Mouse (Mus musculus): ENCODE measurements around the gene Lipf.

Lipf gene

DNA sequence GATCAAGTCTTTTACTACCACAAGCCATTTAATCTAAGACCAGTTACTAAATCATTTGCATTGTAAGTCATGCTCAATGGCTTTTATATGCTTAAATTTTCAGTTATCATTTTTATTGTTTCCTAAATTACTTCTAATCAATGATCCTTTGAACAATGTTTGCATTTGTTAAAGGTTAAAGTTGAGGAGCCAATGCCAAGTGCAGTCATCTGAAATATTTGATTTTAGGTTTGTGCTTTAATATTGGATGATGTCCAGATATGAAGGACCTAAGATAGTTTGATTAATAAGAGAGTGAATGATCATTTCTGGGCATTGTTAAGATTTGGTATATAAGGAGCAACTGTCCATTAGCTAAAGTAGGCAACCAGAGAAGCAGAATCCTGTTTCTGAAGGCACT is at the start of gene Lipf:
Gene Lipf (plus strand): TSS at position 301 of the 400 bp plus-strand sequence.
- no peak for DNase-seq

DNA sequence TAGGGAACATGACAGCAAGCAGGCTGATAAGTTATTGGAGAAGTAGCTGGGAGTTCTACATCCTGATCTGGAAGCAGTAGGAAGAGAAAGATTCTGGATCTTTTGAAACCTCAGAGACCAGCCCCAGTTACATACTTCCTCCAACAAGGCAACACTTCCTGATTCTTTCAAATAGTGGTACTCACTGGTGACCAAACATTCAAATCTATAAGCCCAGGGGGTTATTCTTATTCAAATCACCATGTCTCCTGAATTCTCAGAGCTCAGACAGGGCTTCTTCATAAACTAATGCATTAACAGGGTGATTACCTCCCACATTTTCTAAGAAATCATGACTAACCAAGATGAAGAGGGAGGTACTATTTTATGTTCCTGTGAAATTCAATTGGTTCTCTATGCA is 36.9 kb upstream of the Lipf start:
- no peak for DNase-seq

DNA sequence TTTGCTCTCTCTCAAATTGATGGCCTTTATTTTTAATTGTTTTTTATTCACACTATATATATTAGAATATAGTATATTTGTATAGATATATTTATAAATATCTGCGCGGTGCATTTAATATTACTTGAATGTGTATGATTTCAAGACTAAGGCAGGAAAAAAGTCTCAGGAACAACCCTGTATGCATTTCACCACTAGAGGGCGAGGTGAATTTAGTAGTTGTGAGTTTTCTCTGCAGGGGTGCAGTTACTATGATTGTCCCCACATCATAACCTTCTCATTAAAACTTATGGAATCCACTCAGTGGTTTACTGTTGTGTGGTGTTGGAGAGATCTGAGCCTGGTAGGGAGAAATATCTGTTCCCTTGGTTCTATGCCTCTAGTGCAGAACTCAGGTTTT is 18.0 kb downstream of the Lipf start:
- no peak for DNase-seq

DNA sequence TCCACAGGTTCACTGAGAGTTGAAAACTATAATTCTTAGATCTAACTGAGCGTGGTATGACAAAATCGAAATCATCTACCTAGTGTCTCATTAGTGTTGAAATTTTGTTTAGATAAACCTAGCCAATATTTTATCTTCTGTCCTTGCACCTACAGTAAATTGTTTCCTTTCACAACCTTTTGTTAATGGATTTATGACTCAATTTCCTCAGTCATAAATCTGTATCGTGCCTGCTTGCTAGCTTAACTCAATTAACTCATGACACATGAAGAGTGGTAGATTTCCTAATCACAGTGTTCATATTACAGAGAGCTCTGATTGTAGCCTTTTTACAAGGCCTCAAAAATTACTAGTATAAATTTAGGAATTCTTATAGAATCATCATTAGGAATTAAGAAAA is 22.1 kb downstream of the Lipf start:
- no peak for DNase-seq

DNA sequence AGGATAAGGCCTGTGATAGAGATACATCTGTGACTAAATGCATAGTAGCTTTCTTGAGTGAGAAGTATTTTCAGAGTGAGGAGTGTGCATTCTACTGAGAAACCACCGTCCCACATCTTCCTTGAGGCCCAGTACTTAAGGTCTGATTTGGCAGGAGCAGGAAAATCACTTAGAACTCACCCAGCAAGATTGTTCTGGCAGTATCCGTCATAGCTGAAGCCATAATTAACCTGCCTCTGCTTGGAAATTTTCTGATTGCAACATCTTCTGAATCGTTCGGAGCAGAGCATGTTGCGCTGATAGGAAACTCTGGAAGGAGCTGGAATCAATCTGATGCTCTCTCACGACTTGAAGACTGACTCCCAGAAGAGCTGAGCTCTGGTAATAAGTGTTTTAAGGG is 47.0 kb downstream of the Lipf start, which contains the start of gene Lipk:
Gene Lipk (plus strand): TSS at position 289 of the 400 bp plus-strand sequence.
- no peak for DNase-seq

DNA sequence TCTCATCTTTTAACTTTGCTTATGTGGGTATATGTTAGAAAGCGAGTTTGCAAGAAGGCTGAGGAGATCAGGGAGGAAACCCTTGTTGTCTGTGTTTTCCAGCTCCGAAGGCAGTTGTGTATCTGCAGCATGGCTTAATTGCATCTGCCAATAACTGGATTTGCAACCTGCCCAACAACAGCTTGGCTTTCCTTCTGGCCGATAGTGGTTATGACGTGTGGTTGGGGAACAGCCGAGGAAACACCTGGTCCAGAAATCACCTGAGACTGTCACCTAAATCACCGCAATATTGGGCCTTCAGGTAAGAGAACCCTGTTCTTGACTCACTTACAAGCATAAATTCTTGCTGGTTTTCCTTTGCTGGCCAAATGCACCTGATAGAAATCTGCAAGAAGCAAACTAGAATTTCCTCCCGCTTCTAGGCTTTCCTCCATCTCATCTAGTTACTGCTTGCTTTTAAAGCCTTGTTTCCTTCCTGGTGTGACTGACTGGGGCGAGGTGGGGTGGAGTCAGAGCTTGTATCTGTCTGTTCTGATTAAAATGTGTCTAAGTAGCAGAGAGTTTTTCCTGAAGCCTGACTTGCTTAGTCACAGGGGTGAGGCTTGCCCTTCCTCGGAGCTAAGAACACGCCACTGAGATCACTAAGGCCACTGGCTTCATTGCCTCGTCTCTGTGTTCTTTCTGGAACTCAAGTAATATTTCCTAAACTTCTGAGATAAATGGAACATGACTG is 60.6 kb downstream of the Lipf start:
- no peak for DNase-seq

DNA sequence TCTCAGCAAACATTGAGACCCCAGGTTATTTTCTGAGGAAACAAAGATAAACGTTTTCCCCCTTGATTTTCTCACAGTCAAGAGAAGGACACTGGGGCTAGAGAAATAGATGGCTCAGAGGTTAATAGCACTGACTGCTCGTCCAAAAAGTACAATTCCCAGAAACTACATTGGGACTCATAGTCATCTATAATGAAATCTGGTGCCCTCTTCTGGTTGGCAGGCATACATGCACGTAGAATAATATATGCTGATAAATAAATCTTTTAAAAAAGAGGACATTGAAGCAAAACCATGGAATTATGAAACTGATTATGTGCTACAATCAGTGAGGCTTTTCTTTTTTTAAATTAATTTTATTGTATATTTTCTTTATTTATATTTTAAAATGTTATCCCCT is 61.8 kb downstream of the Lipf start:
- DNase-seq = no peak

Measured in cerebellum, adult 9-11 months (tissue).